Mouse (Mus musculus): ENCODE data around the gene Wwc1.

The Wwc1 gene

DNA sequence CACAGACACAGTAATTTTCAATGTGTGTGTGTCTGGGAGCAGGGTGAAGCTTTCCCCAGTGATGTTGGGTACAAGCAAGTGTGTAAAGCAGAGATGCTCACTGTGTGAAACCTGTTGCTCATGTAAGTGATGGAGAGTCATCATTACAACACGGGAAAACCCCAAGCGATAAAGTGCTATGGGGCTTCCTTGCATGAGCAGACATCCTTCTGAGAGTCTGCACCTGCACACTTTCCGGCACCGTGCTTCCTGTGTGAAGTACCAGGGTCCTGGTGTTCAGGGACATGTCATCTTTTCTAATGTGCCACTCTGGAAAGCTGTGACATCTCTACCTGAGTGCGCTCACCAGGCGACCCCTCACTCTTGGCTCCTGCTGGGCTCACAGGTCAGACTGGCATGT, 97.5 kb downstream of the Wwc1 start:
- DNase-seq (ENCODE audit: low read depth, low spot score): no peak

DNA sequence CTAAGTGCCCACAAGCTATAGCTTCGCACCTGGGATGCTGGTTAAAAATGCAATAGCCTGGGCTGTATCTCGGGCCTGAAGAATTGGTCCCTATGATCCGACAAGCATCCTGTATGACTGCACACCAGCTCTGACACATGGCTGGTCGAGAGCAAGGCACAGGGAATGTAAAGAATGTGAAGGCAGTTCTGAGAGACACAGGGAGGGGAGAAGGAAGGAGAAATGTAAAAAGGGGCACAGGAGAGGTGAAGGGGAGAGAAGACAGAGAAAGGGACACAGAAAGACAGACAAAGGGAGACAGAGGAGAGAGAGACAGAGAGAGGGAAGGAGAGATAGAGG, 101.8 kb downstream of the Wwc1 start:
- DNase-seq (ENCODE audit: low read depth, low spot score): no peak

DNA sequence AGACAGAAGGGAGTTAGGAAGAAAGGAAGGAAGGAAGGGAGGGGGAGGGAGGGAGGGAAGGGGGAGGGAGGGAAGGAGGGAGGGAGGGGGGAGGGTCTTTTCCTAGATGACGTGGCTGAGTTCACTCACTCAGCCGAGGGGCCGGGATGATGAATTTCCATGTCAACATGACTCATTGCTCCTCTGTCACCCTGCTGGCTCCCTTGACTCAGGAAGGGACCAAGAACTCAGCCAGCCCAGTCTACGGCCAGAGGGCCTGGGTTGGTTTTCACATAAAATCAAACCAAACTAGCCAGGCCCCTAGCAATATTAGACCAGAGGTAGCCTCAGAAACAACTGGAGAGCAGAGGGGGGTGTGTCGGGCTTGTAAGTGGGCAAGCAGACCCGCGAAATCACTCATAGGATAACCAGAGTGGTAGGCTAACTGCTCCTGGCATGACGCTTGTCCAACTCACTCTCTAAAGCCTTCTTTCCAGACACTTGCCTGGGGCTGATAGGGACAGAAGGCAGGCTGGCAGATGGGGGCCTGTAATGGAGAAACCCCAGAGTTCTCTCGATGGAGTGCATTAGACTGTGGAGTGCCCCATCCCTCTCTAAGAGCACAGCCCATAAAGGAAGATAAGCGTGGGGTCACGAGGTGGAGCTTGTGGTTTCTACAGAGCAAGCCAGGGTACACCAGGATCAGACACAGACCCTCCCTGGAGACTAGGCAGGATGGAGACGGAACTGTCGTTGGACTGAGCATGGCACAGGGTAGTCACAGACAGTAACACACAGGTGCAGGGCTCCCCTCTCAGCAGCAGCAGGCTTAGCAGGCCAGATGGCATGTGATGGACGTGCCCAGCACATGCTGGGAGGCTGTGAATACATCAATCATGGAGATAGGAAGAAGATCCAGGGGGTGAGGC, 102.4 kb downstream of the Wwc1 start:
- DNase-seq (ENCODE audit: low read depth, low spot score): no peak

DNA sequence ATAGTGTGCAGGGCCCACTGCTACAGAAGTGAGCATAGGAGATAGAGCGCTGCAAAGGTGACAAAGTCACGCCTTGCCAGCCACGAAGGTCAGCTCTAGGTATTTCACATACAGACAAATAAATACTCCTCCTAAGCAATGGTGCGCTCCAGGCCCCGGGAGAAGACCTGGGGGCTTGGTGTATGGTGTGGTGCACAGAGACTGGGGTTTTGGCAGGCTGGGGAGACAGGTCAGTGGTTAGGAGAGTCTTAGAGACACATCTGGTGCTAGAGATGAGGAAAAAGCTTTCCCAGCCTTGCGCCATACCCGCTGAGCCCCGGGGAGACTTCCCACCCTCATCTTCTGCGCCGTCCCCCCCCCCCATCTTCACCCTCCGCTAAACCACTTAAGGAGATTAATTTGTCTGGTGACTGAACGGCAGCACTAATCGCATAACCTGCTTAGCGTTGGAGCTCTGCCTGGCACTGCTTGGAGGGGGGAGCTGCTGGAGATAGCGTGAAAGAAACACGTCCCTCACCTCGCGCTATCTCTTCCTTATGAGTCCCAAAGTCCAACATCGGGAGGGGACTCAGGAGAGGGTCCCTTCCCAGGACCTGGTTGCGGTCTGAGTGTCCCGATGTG, 106.6 kb downstream of the Wwc1 start:
- DNase-seq (ENCODE audit: low read depth, low spot score): no peak

DNA sequence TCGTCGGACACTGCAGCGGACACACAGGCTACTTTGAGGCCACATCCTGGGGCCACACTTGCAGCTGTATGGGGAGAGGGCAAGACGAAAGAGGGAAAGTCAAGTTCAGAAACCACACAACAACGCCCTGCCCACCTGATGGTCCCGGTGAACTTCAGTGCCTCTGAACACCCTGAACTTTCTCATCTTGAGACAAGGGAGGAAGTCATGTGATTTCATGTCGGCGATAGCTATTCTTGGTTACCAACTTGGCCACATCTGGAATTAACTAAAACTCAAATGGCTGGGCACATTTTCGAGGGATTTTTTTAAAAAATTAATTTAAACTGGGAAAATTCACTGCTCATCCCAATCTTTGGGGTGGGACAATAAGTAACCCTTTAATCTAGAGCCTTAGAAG, 109.4 kb downstream of the Wwc1 start:
- DNase-seq (ENCODE audit: low read depth, low spot score): no peak

DNA sequence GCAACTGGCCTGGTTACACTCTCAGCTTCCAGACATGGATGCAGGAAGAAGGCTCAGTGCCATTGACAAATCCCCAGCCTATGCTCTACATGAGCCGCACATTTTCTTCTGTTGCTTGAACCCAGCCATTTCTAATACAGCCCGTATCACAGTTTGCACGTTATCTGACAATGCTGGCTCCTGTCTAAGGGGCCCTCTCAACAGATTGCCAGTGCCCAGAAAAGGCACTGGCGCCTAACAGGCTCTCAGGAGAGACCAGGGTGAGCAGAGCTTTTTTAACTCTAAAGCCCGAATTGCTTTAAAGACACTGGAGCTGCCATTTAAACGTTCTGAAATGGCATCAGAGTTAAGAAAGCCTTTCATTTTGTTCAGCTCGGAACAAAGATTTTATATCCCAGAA, 114.2 kb downstream of the Wwc1 start:
- no peak for DNase-seq (ENCODE audit: low read depth, low spot score)

DNA sequence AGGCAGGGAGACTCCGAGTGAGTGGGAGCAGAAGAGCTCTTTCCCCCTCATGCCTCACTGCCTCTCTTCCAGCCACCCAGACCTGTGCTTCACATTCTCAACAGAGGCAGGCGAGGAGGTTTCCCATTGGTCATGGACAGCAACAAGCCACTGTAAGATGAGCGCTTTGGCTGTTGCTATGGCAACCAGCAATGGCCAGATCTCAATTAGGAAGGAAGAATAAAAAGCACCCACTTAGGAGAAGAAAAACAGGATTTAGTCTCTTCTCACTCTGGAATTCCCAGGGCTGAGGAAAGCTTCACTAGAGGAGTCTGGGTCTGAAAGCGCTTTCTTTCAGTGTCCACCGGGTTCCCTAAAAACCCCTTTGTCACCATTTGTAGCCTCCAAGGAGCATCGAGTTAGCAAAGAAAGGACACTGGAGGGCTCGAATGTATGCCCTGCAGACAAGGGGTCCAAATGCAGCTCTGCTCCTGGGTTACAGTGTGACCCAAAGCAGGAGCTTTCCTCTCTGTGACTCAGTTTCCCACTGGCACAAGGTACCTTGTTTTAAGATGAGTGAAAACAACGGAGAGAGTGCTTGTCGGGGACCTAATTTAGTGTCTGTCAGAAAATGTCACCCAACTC, 115.2 kb downstream of the Wwc1 start:
- peak; percentile 79 for DNase-seq (ENCODE audit: low read depth, low spot score)

DNA sequence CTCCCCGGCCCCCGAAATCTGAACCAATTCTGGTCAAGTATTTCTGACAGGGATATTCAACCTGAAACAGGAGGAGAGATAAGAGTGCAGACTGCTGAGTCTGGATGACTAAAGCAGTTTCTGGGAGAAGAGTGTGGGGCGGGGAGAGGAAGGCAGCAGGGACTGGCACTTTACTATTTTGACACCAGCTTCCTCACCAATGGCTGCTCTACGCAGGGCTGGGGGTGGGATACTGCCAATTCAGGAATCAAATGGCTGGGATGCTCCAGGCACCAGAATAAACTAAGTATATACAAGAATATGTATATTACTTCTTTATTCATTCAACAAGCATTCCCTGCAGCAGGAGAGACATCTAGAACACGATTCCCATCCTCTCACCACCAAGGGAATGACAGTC, 116.7 kb downstream of the Wwc1 start:
- DNase-seq (ENCODE audit: low read depth, low spot score): no peak

DNA sequence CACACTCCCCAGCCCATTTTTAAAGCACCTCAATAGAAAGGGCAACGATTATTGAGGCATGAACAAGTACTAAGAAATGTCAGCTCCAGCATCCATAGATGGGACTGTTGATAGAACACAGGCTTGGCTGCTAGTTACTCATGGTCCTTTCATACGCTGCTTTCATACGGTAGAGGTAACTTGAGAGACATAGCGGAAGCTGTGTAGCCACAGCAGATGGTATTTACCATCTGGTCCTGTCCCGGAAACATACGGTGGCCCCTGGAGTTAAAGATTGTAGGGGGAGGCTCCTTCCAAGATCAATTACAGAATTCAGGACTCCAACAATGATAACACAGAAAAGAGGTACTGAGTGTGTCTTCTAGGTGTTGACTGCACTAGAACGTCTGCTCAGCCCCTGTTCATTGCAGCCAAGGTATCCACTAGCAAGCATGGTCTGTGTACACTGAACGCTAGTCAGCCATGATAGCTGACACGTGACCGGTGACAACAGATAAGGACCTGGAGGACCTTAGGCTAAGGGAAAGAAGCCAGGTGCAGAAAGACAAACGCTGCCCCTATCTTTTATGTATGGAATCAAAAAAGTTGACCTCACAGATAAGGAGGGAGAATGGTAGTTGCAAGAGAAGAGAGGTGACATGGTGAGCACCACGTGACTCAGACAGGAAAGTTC, 122.8 kb downstream of the Wwc1 start:
- no peak for DNase-seq (ENCODE audit: low read depth, low spot score)

DNA sequence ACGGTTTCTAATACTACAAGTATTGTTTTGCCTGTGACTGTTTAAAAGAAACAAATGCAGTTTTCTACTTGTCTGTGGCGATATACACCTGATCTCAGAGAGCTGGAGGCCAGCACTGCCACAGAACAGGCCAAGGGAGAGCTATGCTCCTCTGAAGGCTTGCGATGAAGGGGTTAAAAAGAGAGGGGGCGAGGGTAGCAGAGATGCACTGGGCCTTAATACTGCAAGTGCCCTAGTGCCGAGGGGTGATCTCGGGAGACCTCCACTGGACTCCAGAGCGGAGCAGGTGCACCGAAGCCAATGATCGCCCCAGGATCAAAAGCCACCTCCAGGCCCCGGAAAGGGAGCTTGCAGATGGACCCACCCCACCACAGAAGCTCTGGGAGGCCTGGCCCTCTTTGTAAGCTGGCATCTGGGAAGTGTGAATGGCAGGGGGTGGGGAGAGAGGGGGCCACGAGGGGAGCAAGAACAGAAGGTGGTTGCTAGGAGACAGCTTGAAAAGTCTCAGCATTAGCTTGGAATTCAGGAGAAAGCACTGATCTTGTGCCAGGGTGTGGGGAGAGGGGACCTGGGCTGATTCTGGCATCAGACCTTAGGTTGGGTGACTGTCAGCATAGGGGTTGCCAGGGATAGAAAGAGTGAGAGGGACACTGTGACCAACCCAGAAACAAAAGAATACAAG, 123.8 kb downstream of the Wwc1 start:
- no peak for DNase-seq (ENCODE audit: low read depth, low spot score)

DNA sequence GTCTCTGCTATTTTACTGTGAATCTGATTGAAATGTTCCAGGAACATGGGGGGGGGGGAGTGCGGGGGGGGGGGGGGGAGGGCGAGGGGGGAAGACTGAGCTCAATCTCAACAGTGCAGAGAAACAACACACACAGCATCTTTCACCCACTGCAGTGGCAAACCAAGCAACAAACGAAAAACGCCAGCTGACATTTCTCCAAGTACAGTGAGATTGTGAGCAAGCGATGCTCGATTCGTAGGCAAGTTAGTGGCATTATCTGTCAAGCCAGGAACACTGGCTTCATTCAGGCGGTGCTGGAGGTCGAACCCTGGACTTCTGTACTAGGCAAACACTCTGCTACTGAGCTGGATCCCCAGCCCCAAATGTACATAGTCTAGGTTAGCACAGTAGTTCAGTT, 124.8 kb downstream of the Wwc1 start:
- DNase-seq (ENCODE audit: low read depth, low spot score): no peak

DNA sequence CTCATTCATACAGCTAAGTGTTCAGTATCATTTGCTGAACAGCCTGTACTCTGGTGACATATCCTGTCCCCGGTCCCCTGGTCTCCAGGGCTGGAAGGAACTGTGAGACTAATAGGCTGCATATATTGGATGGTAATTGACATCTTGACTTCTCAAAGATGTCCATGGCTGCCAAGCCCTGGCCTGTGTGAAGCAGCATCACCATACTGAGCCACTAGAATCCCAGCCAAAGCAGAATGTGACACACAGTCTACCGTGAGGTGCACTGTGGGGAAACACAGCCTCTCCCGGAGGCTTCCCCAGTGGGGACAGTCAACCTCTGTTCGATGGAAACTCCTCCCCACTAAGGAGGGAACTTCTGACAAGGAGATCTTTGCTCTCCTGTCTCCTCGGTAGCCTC, 125.4 kb downstream of the Wwc1 start:
- DNase-seq (ENCODE audit: low read depth, low spot score): no peak

DNA sequence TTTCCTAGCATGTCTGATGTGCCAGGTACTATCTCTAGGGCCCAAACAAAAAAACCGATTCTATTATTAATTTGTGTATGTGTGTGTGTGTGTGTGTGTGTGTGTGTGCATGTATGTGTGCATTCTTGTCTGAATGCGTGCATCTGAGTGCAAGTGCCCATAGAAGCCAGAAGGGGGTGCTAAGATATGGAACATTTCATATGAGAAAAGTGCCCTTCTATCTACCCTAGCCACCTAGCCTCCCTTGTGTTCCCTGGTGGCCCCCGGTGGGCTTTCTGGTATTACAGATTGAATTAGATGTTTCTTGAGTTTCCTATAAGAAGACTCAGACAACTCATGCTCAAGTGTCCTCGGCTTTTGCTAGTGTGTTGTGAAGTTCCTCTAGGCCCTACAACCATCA, 126.7 kb downstream of the Wwc1 start:
- DNase-seq (ENCODE audit: low read depth, low spot score): peak; percentile 64

DNA sequence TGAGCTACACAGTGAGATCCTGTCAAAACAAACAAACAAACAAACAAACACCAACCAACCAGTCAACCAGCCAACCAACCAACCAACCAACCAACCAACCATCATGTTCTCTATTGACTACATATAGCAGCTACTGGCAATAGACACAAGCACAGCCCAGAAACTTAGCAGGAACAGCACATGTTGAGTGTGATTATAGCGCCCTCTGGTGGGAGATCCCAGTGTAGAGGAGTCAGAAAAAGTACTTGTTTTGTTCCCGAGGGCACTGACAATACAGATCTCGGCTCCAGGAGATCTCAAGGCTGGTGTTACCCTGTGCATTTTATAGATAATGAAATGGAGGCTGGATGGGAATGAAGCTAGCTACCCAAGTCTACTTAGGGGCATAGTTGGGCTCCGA, 127.6 kb downstream of the Wwc1 start:
- DNase-seq (ENCODE audit: low read depth, low spot score): peak; percentile 91

DNA sequence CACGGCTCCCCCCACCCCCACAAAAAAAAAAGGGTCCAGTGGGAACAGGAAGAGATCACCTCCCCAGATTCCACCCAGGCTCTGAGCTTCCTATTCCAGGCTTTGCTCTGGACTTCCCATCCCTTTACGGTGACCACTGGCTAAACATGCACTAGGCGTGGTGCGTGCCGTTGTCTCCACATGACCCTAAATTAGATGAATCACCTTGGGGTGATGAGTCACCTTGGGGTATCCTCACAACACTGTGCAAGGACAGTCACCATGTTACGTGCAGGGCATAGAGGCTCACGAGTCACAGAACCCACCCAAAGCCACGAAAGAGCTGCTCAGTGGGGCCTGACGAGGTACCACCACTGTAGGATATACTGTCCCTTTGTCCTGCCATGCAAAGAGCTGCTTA, 136.0 kb downstream of the Wwc1 start:
- no peak for DNase-seq (ENCODE audit: low read depth, low spot score)

DNA sequence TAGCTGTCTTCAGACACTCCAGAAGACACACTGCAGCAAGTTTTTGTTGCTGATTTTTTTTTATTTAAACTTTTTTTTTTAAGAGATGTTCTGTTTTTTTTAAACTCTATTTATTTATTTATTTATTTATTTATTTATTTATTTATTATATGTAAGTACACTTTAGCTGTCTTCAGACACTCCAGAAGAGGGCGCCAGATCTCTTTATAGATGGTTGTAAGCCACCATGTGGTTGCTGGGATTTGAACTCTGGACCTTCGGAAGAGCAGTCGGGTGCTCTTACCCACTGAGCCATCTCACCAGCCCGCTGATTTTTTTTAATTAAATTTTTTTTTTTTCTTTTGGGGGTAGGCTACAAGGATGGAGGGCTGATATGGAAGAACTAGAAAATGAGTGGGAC, 137.8 kb downstream of the Wwc1 start:
- DNase-seq (ENCODE audit: low read depth, low spot score): peak; percentile 61

DNA sequence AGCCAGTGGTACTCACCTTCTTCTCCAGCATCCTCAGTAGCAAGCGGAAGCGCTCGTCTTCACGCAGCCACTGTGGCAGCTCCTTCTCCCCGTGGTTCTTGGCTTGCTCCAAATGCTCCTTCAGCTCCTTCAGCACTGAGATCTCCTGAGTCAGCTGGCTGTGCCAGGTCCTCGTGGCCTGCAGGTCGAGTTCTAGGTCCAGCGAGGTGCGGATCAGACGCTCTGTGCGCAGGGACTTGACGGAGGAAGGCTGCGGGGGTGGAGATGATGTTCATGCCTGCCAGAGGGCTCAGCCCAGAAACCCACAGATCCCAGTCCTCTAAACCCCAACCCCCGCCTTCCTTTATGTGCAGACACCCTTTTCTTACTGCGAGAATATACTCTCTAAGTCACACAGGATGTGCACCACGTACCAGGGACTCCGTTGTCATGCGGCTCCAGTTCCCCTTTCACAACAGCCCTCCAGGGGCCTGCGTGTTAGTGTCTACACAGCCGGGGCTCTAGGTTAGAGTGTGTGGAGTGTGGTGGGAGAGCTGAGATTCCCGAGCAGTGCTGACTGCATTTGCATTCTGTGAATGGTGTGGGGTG, 138.5 kb downstream of the Wwc1 start:
- peak; percentile 51 for DNase-seq (ENCODE audit: low read depth, low spot score)

DNA sequence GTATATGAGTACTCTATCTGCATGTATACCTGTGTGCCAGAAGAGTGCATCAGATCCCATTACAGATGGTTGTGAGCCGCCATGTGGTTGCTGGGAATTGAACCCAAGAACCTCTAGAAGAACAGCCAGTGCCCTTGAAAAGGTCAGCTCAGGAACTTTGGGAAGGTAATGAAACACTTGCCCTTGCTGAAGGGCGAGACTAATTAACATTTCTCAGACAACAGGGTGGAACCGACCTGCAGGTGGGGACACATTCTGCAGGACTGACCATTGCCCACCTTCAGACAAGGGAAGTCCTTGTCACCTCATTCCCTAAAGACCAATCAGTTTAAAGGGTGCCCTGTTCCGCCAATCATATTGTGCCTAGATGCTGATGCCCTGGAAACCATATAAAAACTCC, 139.5 kb downstream of the Wwc1 start:
- peak; percentile 65 for DNase-seq (ENCODE audit: low read depth, low spot score)

DNA sequence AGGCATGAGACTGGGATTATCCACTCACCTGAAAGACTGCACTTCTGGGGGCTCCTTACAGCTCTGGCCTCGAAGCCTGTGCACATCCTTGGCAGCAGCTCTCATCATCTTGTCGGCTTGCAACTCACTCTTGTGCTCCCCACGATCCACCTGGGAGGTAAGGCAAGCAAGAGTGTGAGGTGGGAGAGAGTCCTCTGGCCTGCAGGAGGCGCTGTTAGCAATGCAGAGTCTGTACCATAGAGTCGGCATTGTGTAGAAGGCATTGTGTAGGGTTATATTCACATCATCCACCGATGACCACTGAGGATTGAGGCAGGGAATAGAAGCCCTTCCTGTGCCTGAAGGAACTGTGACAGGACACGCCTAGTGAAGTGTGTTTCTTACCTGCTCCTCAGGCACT, 140.0 kb downstream of the Wwc1 start:
- peak; percentile 92 for DNase-seq (ENCODE audit: low read depth, low spot score)

DNA sequence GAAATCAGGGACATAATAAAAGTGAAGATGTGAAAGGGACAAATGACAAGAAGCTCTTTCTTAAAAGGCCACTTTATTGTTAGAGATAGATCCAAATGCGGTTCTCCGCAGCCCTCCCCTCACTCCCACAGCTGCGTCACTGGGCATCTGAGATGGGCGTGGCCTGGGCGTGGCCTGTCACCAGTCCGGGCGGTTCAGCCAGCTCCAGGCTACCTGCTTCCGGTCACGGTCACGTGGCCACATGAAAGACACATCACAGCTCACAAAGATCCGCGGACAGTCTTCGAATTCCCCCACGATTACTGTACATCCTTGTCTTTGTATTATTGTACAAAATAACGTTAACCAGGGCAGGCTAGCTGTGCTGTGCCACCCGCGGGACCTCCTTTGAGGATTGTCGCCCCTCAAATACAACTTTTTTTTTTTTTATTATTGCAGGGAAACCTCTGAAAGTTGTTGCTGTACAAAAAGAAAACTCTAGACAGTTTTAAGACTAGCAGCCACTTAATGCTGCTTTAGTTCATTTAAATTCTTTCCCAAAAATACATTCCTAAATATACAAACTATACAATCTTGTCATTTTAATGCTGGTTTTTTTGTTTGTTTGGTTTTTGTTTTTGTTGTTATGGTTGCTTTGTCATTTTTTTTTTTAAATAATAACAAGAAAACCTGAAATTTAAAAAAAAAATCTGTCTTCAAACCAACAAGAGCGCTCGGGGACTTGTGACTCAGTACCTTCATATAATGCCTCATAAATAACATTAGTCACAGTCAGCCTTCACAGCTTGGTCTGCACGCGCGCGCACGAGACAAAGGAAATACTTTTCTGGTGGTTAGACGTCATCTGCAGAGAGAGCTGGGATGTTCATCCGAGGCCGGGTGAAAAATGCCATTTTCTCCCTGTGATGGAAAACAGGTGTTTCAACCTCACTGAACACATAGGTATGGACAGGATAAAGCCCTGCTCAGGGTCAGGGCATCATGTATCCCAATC, 141.7 kb downstream of the Wwc1 start:
- peak; percentile 89 for DNase-seq (ENCODE audit: low read depth, low spot score)
